Mouse (Mus musculus) adrenal gland, adult 8-10 months (tissue): Measurements from ENCODE around the gene Lrch1. TPM values are rescaled to one million over a fixed set of nuclear protein-coding genes. Genes with fewer than 3 reads are reported as not detected.

Experiments
- DNase-seq: peaks from one replicate; pipeline ENCODE4 v3.0.0; 2022
- total RNA-seq, 4 experiments: library from RNA; stranded (reverse); gene quantifications; 2 replicates each; pipeline ENCODE4 v1.2.4; 2022

The Lrch1 gene
- total RNA-seq, 4 experiments from 2014 or later = 11.0 to 35.2 (median 19.0) TPM

DNA sequence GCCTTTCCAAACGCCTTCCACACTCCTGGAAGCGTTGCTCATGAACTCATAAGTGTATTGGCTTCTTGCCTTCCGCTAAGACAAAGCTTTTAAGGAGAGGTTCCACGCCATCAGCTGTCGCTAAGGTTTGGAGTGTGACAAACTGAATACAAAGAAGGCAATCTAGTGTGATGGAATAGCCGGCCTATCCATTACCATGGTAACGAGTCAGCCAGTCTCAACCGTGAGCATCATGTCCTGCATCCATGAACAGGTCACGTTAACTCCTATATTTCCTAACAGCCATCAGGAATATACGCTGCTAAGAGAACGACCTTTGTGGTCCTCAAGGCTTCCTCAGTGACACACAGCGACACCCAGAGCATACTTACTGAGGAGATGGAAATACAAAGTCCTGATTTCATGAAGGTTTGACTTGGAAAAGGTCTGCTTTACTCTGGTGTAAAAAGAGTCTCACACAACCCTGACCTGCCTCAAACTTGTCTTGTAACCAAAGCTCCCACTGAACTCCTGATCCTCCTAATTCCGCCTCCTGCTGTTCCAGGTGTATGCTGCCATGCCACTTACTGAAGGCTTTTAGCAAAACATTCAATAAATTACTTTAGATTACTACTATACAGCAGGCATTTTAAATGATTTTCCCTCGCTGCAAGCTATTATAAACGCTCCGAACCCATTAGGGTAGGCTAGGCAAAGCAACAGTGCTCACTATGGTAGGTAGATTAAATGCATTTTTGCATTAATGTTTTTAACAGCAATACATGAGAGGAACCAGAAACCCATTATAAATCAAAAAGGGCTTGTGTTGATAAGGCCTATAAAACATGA lies 149.4 kb downstream of the Lrch1 start:
- no peak for DNase-seq

DNA sequence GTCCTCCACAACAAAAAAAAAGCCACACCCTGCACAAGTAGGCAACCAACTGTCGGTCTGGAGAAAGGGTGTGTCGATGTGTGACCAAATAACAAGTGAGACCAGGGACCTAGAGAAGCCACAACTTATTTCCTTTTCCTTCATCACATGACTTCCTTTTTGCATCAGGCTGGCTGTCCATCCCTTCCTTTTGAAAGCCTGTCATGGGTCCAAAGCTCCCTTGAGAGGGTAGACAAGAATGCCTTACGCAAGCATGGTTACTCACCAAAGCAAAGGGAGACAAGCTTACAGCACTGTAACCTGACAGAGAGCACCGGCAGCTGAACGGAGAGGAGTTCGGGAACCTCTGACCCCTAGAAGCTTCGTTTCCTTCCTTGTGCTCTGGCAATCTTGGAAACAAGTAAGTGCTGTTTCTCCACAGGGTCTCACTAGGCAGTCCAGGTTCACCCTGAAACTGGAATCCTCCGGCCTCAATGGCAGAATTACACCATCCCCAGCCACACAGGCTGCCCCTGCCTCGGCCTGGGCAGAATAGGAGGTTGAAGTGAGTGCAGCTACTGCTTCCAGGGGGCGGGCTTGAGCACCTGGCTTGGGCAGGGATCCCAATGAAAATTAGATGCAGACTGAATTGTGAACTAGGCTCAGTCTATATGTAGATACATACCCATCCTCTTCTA lies 150.2 kb downstream of the Lrch1 start:
- DNase-seq = no peak

DNA sequence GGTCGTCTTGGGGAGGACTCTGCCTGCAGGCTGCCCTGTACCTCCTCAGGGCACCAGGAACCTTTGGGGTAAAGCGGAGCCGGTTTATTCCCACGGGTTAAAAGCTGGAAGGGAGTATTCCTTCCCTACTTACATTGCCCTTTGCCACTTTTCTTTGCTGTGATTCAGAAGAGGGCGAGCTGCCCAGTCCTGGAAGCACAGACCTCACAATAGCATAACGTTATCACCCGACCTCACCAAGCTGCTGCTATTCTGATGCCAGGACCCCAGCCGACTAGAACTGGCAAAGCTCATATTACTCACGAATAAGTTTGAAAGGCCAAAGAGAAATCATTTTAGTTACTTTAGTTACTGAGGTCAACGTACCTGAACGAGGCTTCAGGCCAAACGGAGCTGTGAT lies 152.7 kb downstream of the Lrch1 start:
- no peak for DNase-seq

DNA sequence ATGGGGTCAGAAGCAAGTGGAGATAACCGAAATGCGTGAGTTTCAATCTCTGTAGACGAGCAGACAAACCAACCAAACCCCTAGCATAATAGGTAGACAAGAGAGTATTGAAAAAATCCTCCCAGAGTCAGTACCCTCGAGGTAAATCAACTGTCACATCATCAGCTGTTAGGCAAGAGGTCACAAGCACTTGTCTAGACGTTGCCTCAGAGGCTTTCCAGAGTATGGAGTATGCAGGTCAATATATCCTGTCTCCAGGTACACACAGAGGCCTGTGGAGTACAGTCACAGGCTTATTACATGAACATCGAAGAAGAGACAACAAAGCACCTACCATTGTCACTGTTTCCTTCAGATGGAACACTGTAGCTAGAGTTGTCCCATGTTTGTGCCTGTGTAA lies 154.9 kb downstream of the Lrch1 start:
- no peak for DNase-seq

DNA sequence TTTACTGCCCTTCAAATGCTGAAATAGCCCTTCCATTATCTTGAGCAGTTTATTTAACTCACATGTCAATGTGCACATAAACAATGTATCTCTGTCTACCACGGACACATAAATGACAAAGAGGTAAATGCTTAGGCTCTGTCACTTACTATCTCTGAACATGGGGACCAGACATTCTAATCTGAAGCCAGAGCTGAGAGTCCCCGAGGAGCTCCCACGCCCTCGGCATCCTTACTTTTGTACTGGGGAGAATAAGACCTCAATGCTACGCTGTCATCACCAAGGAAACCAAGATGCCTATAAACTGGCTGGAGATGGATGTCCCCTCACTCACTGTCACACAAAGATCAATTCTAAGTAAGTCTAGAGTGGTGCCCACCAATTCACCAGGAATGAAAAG lies 157.1 kb downstream of the Lrch1 start:
- no peak for DNase-seq

DNA sequence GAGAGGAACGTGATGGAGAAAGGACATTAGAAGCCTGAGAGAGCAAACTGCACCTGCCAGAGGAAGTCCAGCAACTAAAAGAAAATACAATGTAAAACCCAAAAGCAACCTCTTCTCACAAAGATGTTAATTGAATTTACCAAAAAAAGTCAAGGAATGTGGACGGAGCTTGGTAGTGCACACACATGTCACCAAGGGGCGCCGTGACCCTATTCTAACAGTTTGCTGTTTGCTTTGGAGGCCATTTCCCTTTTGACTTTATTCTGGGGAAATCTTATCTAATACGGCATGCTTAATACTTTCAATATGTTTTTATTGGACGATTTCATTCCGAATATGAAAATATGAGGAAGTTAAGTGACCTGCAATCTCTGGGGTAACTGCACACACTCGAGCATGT lies 158.9 kb downstream of the Lrch1 start:
- no peak for DNase-seq

DNA sequence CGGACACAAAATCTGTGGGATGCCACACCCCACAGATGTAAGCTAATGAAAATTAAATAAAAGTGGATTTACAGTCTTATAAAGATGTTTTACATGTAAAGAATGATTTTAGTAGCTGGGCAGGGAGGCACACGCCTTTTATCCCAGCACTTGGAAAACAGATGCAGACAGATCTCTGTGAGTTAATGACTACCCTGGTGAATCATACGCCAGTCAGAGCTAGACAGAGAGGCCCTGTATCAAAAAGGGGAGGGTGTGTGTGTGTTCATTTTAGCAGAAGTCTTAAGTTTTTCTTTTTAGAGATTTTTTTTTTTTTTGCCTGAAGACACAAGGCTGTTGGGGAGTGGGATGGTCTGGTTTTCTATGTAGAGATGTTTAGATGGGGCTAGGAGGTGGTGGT lies 160.0 kb downstream of the Lrch1 start:
- DNase-seq = no peak

DNA sequence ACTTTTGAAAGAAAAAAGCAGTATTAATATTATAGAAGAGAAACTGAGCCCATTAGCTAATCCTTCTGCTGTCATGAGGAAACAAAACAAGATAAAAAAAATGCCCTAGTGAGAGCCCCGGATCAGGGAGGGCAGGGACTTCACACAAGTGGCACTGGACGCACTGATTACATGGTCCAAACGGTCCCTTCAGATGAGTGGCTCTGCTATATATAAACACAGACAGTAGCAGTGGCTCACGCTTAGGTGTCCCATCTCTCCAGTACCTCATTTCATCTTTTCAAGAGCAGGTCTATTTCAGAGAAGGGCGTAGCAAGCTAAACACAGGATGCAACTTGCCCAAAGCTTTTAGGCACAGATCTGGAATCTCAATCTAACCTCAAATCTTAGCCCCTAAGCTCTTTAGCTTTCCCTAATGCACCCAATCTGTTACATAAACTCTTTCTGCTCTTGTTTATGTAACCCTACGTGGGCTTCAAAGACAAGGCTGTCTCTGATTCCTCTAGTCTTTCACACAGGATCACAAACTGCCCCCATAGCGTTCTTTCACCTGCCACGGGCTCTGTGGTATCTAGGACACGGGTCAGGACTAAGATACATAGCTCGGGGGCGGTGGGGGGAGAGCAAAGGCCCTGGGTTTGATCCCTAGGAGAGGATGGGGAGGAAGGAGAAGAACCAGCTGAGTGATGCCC lies 163.3 kb downstream of the Lrch1 start:
- no peak for DNase-seq

DNA sequence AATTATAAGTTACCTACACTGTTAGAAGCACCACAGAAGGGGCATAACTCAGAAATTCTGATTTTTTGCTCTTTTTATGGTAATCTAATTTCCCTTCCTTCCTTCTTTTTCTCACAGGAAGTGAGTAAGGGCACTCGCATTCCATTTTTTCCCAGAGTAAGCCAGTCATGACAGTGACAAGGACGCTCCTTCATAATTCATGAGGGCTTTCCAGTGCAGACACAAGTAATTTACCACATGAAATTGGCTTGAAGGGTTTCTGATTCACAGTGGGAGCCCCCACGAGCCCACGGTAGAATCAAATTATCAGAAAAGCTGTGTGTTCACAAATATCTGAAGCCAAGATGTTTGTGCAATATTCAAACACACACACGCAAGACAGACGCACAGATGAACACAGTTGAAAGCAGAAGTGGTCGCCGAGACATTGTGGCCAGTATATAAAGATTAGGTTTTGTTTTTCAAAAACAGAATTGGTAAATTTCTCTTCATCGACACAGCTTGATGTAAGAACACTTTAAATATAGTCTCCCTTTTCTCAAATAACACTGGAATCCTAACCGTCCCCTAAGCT lies 173.5 kb downstream of the Lrch1 start:
- no peak for DNase-seq

DNA sequence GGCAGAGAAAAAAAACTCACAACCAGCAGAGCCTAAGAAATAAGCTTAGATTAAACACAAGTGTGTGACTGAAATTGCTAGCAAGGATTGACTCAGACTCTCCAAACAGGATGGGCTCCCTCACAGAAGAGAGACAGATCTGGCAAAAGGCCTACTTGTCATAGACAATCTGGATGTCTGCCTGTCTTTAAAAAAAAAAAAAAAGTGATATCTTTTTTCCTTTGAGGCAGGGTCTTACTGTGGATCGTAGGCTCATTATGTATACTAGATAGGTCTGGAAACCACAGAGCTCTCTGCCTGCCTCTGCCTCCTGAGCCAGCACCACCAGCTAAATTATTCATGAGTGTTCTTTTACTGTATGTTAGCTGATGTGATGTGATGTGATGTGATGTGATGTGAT lies 179.8 kb downstream of the Lrch1 start:
- no peak for DNase-seq

DNA sequence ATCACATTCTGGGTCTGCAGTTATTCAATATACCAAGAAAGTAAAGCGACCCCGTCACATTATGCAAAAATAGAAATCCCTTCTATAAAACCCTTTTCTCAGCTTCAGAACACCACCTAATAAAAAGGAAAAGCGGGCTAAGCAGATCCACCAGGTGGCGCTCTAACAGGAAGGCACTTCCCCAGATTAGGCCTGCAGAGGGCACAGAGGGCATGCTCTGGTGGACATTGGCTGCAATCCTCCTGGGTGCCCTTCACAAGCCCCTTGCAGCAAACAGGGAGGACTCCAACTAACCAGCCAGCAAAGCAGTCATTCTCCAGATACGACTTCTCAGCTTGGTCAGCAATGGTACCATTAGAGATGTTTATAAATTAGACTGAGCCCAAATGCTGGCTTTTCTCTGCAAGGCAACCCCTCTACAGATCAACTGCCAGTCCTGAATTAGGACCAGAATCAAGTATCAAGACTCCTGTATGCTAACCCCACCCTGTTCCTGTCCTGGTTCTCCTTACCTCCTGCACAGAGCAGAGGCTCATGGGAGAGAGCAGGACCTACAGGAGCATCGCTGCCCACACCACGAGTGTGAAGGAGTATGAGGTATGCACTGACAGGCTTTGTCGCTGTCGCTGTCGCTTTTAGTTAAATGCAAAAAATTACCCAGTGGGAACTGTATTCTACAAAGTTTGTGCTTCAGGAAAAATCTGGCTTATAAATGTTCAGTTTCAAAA lies 183.3 kb downstream of the Lrch1 start:
- peak; percentile 29 for DNase-seq

DNA sequence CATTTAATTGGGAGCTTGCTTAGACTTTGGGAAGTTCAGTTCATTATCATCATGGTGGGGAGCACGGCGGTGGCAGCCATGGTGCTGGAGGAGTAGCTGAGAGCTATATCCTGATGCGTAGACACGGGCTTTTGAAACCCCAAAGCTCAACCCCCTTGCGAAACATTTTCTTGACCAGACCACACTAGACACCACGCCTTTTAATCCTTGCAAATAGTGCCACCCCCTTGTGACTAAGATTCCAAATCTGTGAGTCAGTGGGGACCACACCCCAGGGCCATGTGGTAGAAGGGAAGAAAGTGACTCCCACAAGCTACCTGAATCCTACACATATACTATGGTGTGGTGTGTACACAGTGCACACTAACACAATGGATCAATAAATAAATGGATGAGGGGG lies 210.8 kb downstream of the Lrch1 start:
- DNase-seq = no peak

DNA sequence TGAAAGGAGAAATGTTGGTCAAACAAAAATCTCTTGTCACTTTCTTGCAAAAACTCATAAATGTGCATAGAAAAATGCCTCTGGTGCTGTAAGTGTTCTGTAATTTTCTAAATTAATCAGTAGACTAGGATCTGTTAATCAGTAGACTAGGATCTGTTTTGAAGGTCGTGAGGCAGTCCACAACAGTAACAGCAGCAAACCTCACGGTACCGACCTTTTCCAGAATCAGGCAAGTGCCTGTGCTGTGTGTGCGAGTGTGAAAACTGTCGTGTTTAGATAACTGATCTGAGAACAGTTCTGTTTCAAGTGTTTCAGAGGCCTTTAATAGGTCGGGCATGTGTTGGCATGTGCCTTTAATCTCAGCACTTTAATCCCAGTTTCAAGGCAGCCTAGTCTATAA lies 212.2 kb downstream of the Lrch1 start:
- DNase-seq = no peak

DNA sequence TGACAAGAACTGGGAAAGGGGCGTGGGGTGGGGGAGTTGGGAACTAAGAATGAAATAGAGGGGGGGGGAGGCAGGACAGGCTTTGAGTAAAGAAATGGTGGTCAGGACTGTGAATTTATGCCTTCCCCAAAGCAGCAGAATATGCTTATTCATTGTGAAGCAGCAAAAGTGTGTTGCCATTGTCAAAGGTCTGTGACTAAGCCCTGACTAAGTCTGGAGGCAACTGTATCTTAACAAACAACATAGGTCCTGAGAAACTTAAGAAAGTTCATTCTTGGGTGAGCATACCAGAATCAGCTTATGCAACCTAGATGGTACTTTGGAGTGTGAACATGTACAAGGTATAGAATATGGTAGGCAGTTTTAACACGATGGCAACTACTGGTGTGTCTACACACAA lies 214.3 kb downstream of the Lrch1 start:
- no peak for DNase-seq

DNA sequence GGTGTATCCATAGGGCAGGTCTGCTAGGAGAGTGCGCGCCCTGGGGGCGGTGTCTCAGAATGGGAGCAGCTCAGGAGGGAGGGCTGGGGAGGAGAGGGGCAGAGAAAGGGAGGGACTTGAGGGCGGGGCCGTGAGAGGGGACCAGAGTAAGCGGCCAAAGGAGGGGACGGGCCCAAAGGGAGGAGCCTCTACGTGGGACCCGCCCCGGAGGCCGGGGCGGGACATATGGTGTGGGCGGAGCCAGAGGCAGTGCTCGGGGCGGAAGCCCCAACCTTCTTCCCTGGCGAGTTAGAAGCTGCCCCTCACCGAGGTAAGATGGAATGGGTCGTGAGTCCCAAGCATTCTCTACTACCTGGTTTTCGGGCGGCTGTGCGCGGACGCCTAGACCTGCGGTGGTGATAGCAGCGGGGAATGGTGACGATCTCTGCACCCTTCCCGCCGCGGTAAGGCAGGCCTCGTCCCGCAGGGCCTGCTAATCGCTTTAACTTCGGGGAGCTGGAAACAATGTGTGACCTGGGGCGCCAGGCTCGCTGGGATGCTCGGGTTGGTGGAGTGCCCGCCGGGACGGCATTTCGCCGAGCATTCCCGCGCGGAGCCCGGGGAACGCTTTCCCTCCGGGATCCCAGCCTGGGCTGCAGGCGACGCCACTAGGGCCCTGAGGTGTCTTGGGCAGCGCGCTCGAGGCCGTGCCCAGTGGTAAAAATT lies 215.4 kb downstream of the Lrch1 start, which contains the start of gene Esd:
Gene Esd, plus strand, starts transcription at position 219 of the 705 bp plus-strand sequence.
- peak; percentile 94 for DNase-seq

DNA sequence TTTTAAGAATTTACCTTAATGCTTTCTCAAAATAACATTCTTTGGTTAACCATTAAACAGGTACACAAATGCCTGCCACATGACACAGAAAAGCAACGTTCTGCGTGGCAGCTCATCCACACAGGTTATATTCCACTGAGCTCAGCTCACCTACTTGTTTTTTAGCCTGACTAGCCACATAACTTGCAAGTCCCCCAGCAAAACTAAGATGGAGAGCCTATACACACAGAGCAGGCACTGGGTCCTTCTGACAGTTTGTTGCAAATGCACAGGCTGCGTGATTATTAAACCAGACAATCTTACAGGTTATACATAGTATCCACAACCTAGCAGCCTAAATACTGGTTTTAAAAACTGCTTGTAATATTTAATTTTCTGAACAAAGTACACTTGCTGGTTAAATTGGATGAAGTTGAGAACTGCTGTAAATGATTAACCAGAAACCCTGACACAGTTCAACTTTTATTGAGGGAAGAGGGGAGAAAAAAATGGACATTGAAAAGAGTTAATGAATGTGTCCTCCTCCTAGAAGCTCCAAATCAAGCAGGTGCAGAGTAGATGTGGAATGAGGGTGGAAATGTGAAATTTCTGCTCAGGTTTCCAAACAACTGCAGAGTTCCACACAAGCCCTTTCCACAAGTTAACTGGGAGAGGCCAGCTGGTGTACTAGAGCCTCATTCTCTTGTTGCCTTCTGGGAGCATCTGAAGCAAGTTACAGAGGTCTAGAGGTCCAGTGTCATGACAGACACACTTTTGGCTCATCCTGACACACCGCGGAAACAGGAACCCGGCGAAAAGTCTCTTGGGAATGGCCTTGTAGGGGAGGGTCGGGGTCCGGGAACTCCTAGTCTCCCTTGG lies 216.2 kb downstream of the Lrch1 start:
- DNase-seq = no peak

DNA sequence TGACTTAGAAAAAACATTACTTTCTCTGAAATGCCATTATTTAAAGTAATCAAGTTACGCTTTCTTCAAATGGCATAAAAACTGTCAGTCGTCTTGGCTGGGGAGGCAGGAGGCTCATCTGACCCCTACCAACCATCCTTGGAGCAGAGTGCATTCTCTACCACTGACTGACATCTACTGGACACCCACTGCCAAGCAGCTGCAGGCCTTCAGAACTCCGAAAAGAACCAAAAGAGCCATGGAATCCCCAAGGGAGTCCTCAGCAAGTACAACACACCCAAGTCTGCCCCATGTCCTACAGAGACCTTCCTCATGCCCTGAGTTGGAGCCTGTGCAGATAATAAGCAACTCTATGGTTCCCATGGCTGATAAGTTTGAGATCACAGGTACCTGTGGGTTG lies 224.1 kb downstream of the Lrch1 start:
- DNase-seq = no peak

DNA sequence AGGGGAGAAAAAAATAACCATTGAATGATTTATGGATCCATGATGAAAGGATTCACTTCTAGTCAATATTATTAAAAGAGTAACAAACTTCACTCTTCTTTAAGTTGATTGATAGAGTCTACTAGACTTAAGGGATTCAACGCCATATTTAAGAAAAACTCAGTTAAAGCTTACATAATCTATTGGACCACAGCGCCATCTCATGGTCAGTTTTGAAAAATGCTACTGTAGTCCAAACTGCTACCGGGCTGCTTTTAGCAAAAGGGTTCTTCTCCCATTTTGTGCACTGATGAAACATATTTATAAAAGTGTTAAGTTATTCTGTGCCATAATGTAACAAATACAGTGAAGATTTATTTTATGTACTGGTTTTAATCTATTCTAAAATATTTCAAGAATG lies 238.6 kb downstream of the Lrch1 start:
- DNase-seq = no peak
